Comparison of ENCODE assay signal across 8 mouse cellular contexts in genomic region chr4:44072146-44072872, GRCm38 (mm10). TPM values are rescaled to one million over a fixed set of nuclear protein-coding genes. Genes with fewer than 3 reads are reported as not detected.
DNase-seq lines count a peak whose midpoint lies in the region; ATAC-seq and TF ChIP-seq lines count a peak whose summit lies in the region.

No protein-coding gene starts in this region.

- peak overlapping the region; percentile 84 for H3K4me2 ChIP-seq in embryonic facial prominence, embryonic 15.5 days (replicated peaks)
- peak overlapping the region; percentile 79 for H3K4me2 ChIP-seq in limb, embryonic 14.5 days (replicated peaks; ENCODE audit: low read depth, low read length, severe bottlenecking)
- peak overlapping the region; percentile 58 for H3K4me2 ChIP-seq in midbrain, embryonic 16.5 days (ENCODE audit: low read length)

- no peaks in the 10 kb centered on the region for H3K9me3 ChIP-seq in embryonic facial prominence, embryonic 15.5 days (replicated peaks)
- H3K9me3 ChIP-seq in limb, embryonic 14.5 days (ENCODE audit: control insufficient read depth, low read length): no peaks in the 10 kb centered on the region
- no peaks in the 10 kb centered on the region for H3K9me3 ChIP-seq in midbrain, embryonic 16.5 days (replicated peaks; ENCODE audit: control insufficient read depth, low read length, poor library complexity, severe bottlenecking)

- WGBS in embryonic facial prominence, embryonic 15.5 days: under 1% methylated on average over 70 of the region's 70 CpGs
- under 1% methylated on average over 59 of the region's 70 CpGs for WGBS in limb, embryonic 14.5 days
- under 1% methylated on average over 66 of the region's 70 CpGs for WGBS in midbrain, embryonic 16.5 days
- under 1% methylated on average over 70 of the region's 70 CpGs for WGBS in spleen, adult 2 months

- no peak for TF ChIP-seq CTCF in bone marrow macrophage, adult 2 months (IDR thresholded peaks at IDR 0.05; ENCODE audit: low read depth, low read length)
- no peak for TF ChIP-seq CTCF in spleen, adult 2 months (IDR thresholded peaks at IDR 0.05; ENCODE audit: extremely low read depth, insufficient read depth, insufficient read length, insufficient replicate concordance)

- TF ChIP-seq POLR2A in bone marrow macrophage, adult 2 months (IDR thresholded peaks at IDR 0.05; ENCODE audit: borderline replicate concordance, low read depth, low read length): no peak
- 0 out of 2 replicates have a peak, but pooled peaks have one; percentile 44 for TF ChIP-seq POLR2A in limb, embryonic 14.5 days (IDR thresholded peaks at IDR 0.05; ENCODE audit: borderline replicate concordance, extremely low read depth, insufficient read depth, insufficient read length)
- peak; percentile 20; the same call in 1 of the 2 replicates for TF ChIP-seq POLR2A in spleen, adult 2 months (IDR thresholded peaks at IDR 0.05; ENCODE audit: low read depth, low read length)

- no peaks in the 10 kb centered on the region for H3K27me3 ChIP-seq in embryonic facial prominence, embryonic 15.5 days
- no peaks in the 10 kb centered on the region for H3K27me3 ChIP-seq in limb, embryonic 14.5 days (ENCODE audit: control insufficient read depth, insufficient read depth, low read length)
- H3K27me3 ChIP-seq in midbrain, embryonic 16.5 days (ENCODE audit: control insufficient read depth, insufficient read depth, low read depth, low read length): no peaks in the 10 kb centered on the region
- no peaks in the 10 kb centered on the region for H3K27me3 ChIP-seq in spleen, adult 2 months (ENCODE audit: control insufficient read depth, insufficient read depth, low read length)

- peak; percentile 95 for ATAC-seq in embryonic facial prominence, embryonic 15.5 days (ENCODE audit: insufficient number of reproducible peaks, low FRiP score, low TSS enrichment, low read depth)
- peak; percentile 95 for ATAC-seq in limb, embryonic 14.5 days (ENCODE audit: low FRiP score, low read depth)
- ATAC-seq in midbrain, embryonic 16.5 days: peak; percentile 98

- 0 out of 2 replicates have a peak, but pooled peaks cover 8% of the 10 kb centered on the region for H3K4me1 ChIP-seq in bone marrow macrophage, adult 2 months (ENCODE audit: control insufficient read depth, insufficient read depth, low read length)
- peaks cover 18% of the 10 kb centered on the region for H3K4me1 ChIP-seq in embryonic facial prominence, embryonic 15.5 days
- H3K4me1 ChIP-seq in limb, embryonic 14.5 days (ENCODE audit: control insufficient read depth, insufficient read depth, low read length): peaks cover 8% of the 10 kb centered on the region; the same call in 1 of the 2 replicates
- peaks cover 19% of the 10 kb centered on the region for H3K4me1 ChIP-seq in midbrain, embryonic 16.5 days (ENCODE audit: control insufficient read depth, insufficient read depth, low read length)
- H3K4me1 ChIP-seq in spleen, adult 2 months (ENCODE audit: control insufficient read depth, insufficient read depth, insufficient read length): peaks cover 13% of the 10 kb centered on the region; the same call in 1 of the 2 replicates

- peak; percentile 93 for DNase-seq in A20 (ENCODE audit: low read depth, low spot score)
- peak; percentile 93 for DNase-seq in heart, adult 9 months (ENCODE audit: low spot score in 2 of 2)
- peak; percentile 94 for DNase-seq in kidney, adult 9 months
- DNase-seq in limb, embryonic 14.5 days (ENCODE audit: low spot score): peak; percentile 90
- peak; percentile 67 to 93 for DNase-seq in spleen, adult 2 months (ENCODE audit: low read depth in 1 of 2, low spot score in 2 of 2)

- H3K36me3 ChIP-seq in embryonic facial prominence, embryonic 15.5 days: no peaks in the 10 kb centered on the region
- no peaks in the 10 kb centered on the region for H3K36me3 ChIP-seq in limb, embryonic 14.5 days (ENCODE audit: control insufficient read depth, insufficient read depth, low read length)
- H3K36me3 ChIP-seq in midbrain, embryonic 16.5 days (ENCODE audit: control insufficient read depth, insufficient read depth, low read length): no peaks in the 10 kb centered on the region
- H3K36me3 ChIP-seq in spleen, adult 2 months (ENCODE audit: control insufficient read depth, insufficient read depth, low read length): no peaks in the 10 kb centered on the region

- H3K4me3 ChIP-seq in bone marrow macrophage, adult 2 months (ENCODE audit: insufficient read depth, low read length): peak overlapping the region; percentile 77
- H3K4me3 ChIP-seq in embryonic facial prominence, embryonic 15.5 days (replicated peaks): peak overlapping the region; percentile 92
- H3K4me3 ChIP-seq in limb, embryonic 14.5 days (replicated peaks; ENCODE audit: low read length): peak overlapping the region; percentile 92
- H3K4me3 ChIP-seq in midbrain, embryonic 16.5 days (ENCODE audit: low read depth, low read length): peak overlapping the region; percentile 79
- peak overlapping the region; percentile 79 for H3K4me3 ChIP-seq in spleen, adult 2 months (ENCODE audit: extremely low read depth, insufficient read depth, insufficient read length)

- peak overlapping the region; percentile 70 for H3K9ac ChIP-seq in embryonic facial prominence, embryonic 15.5 days
- peak overlapping the region; percentile 81 for H3K9ac ChIP-seq in limb, embryonic 14.5 days (ENCODE audit: low read depth, low read length, severe bottlenecking)
- H3K9ac ChIP-seq in midbrain, embryonic 16.5 days (ENCODE audit: low read depth, low read length): peak overlapping the region; percentile 91

- peak overlapping the region; percentile 44 for H3K27ac ChIP-seq in bone marrow macrophage, adult 2 months (ENCODE audit: insufficient read depth, low read depth, low read length)
- peak overlapping the region; percentile 78 for H3K27ac ChIP-seq in embryonic facial prominence, embryonic 15.5 days (replicated peaks)
- H3K27ac ChIP-seq in limb, embryonic 14.5 days (replicated peaks; ENCODE audit: low read depth, low read length): peak overlapping the region; percentile 71; the same call in 1 of the 2 replicates
- H3K27ac ChIP-seq in midbrain, embryonic 16.5 days (ENCODE audit: low read length): peak overlapping the region; percentile 86
- peak overlapping the region; percentile 85 for H3K27ac ChIP-seq in spleen, adult 2 months (ENCODE audit: insufficient read depth, low read length)

RNA-seq across cellular contexts. Expression of gene Gne, which starts 11.7 kb away (rescaled TPM):
- 6.6 and 11.5 TPM in 2 replicates for polyA plus RNA-seq in bone marrow macrophage, adult 2 months (2012; ENCODE audit: insufficient read depth, insufficient read length, missing spikeins)
- 25.5 and 26.1 TPM in 2 replicates for polyA plus RNA-seq in embryonic facial prominence, embryonic 15.5 days (2015; fragmentation: Nextera tagmentation; extraction: Ambion mirVana)
- polyA plus RNA-seq in limb, embryonic 14.5 days (2012; rRNA removed): 13.8 and 18.1 TPM in 2 replicates
- polyA plus RNA-seq in limb, embryonic 14.5 days (2014; fragmentation: Nextera tagmentation; extraction: Ambion mirVana): 27.3 and 27.8 TPM in 2 replicates
- 29.9 TPM in 2 replicates for polyA plus RNA-seq in midbrain, embryonic 16.5 days (2015; fragmentation: Nextera tagmentation; extraction: Ambion mirVana)
- 21.8 and 25.1 TPM in 2 replicates for polyA plus RNA-seq in spleen, adult 2 months (2012; rRNA removed)

Comparison
In these comparisons a context has a peak if more than half of its experiments do, and no peak if none do; other contexts are left out.
1. Peak in every context shown above with its lines: DNase-seq, ATAC-seq, H3K4me3 ChIP-seq and H3K27ac ChIP-seq.